Mouse (Mus musculus) midbrain, embryonic 11.5 days (tissue): Measurements from ENCODE around the gene Stab2. TPM values are rescaled to one million over a fixed set of nuclear protein-coding genes. Genes with fewer than 3 reads are reported as not detected.

Experiments
- ATAC-seq: fragments of 200-750 bp; cut with Nextera tagmentation; 2 replicates; pipeline ENCODE4 v1.8.0; 2017; ENCODE audit warnings: moderate TSS enrichment, moderate library complexity; ENCODE audit not compliant: low FRiP score
- DNase-seq: peaks from one replicate; pipeline ENCODE4 v3.0.0; 2015; ENCODE audit warnings: low spot score; ENCODE audit errors: missing footprints
- H3K27ac ChIP-seq: fragments of 300-500 bp; sonication (generic); 2 replicates; pipeline ENCODE4 v1.5.1; 2014; ENCODE audit warnings: low read depth, low read length
- H3K27me3 ChIP-seq: fragments of 300-500 bp; sonication (generic); 2 replicates; pipeline ENCODE4 v1.6.1; 2014; ENCODE audit warnings: mild to moderate bottlenecking, low read length, moderate library complexity, mixed read lengths; ENCODE audit not compliant: control insufficient read depth, insufficient read depth
- H3K36me3 ChIP-seq: fragments of 300-500 bp; sonication (generic); 2 replicates; pipeline ENCODE4 v1.6.1; 2014; ENCODE audit warnings: mild to moderate bottlenecking, low read length, moderate library complexity, mixed read lengths; ENCODE audit not compliant: control insufficient read depth, insufficient read depth
- H3K4me1 ChIP-seq: fragments of 300-500 bp; sonication (generic); 2 replicates; pipeline ENCODE4 v1.6.1; 2014; ENCODE audit warnings: low read length; ENCODE audit not compliant: control insufficient read depth, insufficient read depth
- H3K4me2 ChIP-seq: fragments of 300-500 bp; sonication (generic); 2 replicates; pipeline ENCODE4 v1.6.1; 2014; ENCODE audit warnings: mild to moderate bottlenecking, moderate library complexity
- H3K4me3 ChIP-seq: fragments of 300-500 bp; sonication (generic); 2 replicates; pipeline ENCODE4 v1.5.1; 2014; ENCODE audit warnings: low read depth, low read length
- H3K9ac ChIP-seq: fragments of 300-500 bp; sonication (generic); 2 replicates; pipeline ENCODE4 v1.6.1; 2014; ENCODE audit warnings: low read length
- H3K9me3 ChIP-seq: fragments of 300-500 bp; sonication (generic); 2 replicates; pipeline ENCODE4 v1.6.1; 2016; ENCODE audit warnings: low read length; ENCODE audit not compliant: control insufficient read depth
- WGBS: fragments of 180-500 bp; shearing (Covaris S2); extraction: QIAGEN DNeasy Blood & Tissue Kit; methylation state at CpG from one replicate; pipeline ENCODE4 v1.1.7; 2014; 5-methylcytosine and 5-hydroxymethylcytosine counted together
- polyA plus RNA-seq: library from polyadenylated mRNA; unstranded; fragments of >200 nt; fragmentation: Nextera tagmentation; extraction: Ambion mirVana; gene quantifications from 2 replicates; pipeline ENCODE4 v1.2.1, GENCODE M21; 2014

The Stab2 gene
- polyA plus RNA-seq, 1 experiment from 2014 or later = 0.25 TPM

DNA sequence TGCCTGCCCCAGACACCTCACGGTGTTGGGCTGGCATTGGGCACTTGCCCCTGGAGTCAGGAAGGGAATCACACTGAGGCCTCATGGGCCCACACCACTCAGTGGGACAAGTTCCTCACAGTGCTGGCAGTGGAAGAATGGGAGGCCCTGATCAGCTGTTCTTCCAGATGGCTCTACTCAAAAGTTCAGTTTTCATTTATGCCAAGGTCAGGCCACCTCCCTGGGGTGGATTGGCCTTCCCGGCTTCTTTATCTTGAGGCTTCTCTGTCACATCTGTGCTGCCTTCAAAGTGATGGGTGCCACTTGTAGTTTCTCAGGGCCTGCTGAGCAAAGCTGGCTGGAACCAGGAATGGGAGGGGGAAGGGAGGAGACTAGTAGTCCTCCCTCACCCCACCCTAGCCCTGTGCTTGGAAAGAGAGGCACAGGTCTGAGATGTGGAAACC lies 214.3 kb downstream of the Stab2 start:
- DNase-seq (no peak), ATAC-seq (no peak)
- Histone ChIP-seq H3K4me1 (no peaks in the 10 kb centered on the region), H3K4me3 (no peak overlapping the region), H3K9ac (no peak overlapping the region), H3K27me3 (no peaks in the 10 kb centered on the region), H3K4me2 (no peak overlapping the region), H3K27ac (no peak overlapping the region), H3K9me3 (no peaks in the 10 kb centered on the region), H3K36me3 (no peaks in the 10 kb centered on the region)
- WGBS = 82% methylated on average over 2 of the region's 2 CpGs

- ATAC-seq (no peak), DNase-seq (no peak)
- H3K4me3 ChIP-seq = no peak overlapping the region
- H3K36me3 ChIP-seq = no peaks in the 10 kb centered on the region
- H3K4me2 ChIP-seq = no peak overlapping the region
- H3K4me1 ChIP-seq = no peaks in the 10 kb centered on the region
- H3K27me3 ChIP-seq = no peaks in the 10 kb centered on the region
- no peaks in the 10 kb centered on the region for H3K9me3 ChIP-seq
- 79% methylated on average over 7 of the region's 7 CpGs for WGBS
- no peak overlapping the region for H3K27ac ChIP-seq
- H3K9ac ChIP-seq = no peak overlapping the region
Measured at GRCm38 (mm10) chr10:86791507-86792184, 216.2 kb downstream of the Stab2 start.

Other genes with a start within 250 kb of the Stab2 start
- 0.37 TPM in 1 of 2 replicates, not detected in the other for gene Gm49358, start 244.1 kb downstream of the Stab2 start, polyA plus RNA-seq
- gene Nt5dc3, start 229.0 kb downstream of the Stab2 start, polyA plus RNA-seq = 1.1 and 1.7 TPM in 2 replicates
- gene 1700113H08Rik, start 50.0 kb upstream of the Stab2 start, polyA plus RNA-seq = 0.29 TPM in 1 of 2 replicates, not detected in the other